Mouse (Mus musculus): ENCODE measurements at regions not wholly inside any gene's neighbourhood (a gene's known extent, or its start where the extent isn't known, plus 50 kb on each side); places are given as distances from the start of the nearest gene placed in this dataset.

DNA sequence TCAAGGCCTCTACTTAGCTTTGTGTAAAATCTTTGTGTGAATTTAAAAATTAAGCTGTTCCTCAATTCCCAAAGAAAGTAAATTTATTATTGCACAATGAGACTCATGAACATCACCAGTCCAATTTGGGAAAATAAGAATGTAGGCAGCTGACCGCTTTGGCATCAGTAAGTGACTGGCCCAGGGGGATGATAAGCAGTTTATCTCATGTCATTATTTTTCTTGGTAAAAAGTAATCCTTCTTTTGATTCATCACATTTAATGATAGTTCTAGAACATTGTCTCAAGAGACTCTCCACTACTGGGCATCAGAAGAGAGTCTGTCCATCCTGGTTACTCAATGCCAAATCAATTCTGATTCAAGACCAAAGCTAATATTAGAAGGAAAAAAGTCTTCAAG is 203.6 kb downstream of the Ibtk start:
- Histone ChIP-seq H3K36me3 (replicated peaks; ENCODE audit: low read length) (no peaks in the 10 kb centered on the region), H3K9me3 (no peaks in the 10 kb centered on the region), H3K27me3 (replicated peaks) (no peaks in the 10 kb centered on the region), H3K4me3 (replicated peaks) (no peak overlapping the region), H3K4me1 (no peaks in the 10 kb centered on the region)
- TF ChIP-seq FLI1 (IDR thresholded peaks at IDR 0.05; ENCODE audit: low read length) = no peak
- no peak for TF ChIP-seq GATA1 (IDR thresholded peaks at IDR 0.05; ENCODE audit: borderline replicate concordance, low read length)

DNA sequence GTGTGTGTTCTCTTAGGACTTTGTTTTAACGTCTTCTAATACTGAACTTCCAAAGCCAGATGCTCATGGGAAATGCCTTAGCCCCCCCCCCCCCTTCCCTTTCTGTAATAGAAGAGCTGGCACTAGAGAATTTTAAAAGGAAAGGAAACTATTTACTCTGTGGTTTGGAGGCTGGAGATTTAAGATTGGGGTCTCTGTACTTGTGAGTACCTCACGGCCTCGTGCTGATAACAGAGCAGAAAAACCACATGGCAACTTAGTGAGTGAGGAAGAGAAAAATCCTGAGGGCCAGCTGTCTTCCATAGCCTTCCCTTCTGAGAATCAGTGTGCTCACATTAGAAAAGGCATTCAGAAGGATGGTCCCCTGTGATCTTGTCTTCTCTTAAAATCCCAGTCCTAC is 210.6 kb downstream of the Ibtk start:
- Histone ChIP-seq H3K27me3 (replicated peaks) (no peaks in the 10 kb centered on the region), H3K9me3 (no peaks in the 10 kb centered on the region), H3K36me3 (replicated peaks; ENCODE audit: low read length) (no peaks in the 10 kb centered on the region), H3K4me1 (peaks cover 10% of the 10 kb centered on the region; the same call in 1 of the 2 replicates), H3K4me3 (replicated peaks) (no peak overlapping the region)
- no peak for TF ChIP-seq FLI1 (IDR thresholded peaks at IDR 0.05; ENCODE audit: low read length)

DNA sequence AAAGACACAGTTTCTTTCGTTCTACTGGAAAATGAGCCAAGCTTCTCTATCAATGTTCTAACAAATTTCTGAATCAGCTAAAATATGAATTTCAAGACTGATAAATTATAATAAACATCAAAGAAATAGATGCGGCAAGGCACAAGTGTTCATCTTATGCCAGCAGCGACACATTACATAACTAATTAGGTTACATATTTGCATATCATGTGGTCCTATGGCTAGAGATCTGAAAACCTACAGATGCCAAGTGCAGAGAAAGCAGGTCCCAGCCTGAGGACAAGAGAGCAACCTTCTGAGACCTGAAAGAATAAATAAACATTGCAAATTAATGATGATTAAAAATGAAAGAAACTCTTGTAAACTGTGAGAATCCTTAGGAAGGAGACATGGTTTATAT is 201.3 kb upstream of the Tent5a start:
- TF ChIP-seq GATA1 (IDR thresholded peaks at IDR 0.05; ENCODE audit: borderline replicate concordance, low read length) (no peak), FLI1 (IDR thresholded peaks at IDR 0.05; ENCODE audit: low read length) (no peak)
- no peaks in the 10 kb centered on the region for H3K9me3 ChIP-seq
- no peaks in the 10 kb centered on the region for H3K36me3 ChIP-seq (replicated peaks; ENCODE audit: low read length)
- H3K4me3 ChIP-seq (replicated peaks) = no peak overlapping the region
- H3K27me3 ChIP-seq (replicated peaks) = no peaks in the 10 kb centered on the region
- H3K4me1 ChIP-seq = no peaks in the 10 kb centered on the region; the same call in 1 of the 2 replicates

DNA sequence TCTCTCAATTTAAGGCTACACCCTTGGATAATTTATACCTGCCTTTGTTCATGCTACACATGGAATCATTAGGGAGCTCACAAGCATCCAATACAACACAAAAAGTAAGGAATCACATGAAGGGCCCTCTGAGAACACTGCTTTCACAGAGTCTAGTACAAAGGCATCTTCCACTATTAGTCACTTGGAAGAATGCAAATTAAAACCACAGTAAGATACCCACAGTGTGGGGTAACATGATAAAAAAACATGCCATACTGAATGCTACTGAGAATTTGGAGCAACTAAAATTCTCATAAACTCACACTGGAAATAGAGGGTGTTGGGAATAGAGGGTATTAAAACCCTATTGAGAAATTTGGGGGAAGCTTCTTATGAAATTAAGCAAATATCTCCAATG is 197.6 kb upstream of the Tent5a start:
- H3K4me1 ChIP-seq = no peaks in the 10 kb centered on the region; the same call in 1 of the 2 replicates
- H3K9me3 ChIP-seq = no peaks in the 10 kb centered on the region
- no peaks in the 10 kb centered on the region for H3K27me3 ChIP-seq (replicated peaks)
- no peaks in the 10 kb centered on the region for H3K36me3 ChIP-seq (replicated peaks; ENCODE audit: low read length)
- no peak overlapping the region for H3K4me3 ChIP-seq (replicated peaks)
- no peak for TF ChIP-seq GATA1 (IDR thresholded peaks at IDR 0.05; ENCODE audit: borderline replicate concordance, low read length)
- no peak for TF ChIP-seq FLI1 (IDR thresholded peaks at IDR 0.05; ENCODE audit: low read length)

DNA sequence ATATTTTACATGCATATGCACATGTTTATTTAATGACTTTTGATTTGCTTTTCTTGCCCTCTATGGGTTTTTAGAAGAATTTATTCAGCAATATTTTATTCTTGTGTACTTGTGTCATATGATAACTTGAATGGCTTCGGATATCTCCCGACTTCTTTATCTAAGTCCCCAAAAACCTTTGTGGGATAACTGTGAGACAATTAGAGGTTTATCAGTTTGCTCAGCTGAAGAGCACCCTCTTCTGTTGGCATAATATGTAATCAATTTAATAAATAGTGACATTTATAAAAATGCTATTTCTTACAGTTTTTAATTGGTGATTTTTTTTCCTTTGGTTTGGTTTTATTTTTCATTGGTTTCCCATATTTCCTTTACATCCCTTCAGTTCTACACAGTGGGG is 194.2 kb upstream of the Tent5a start:
- Histone ChIP-seq H3K4me1 (peaks cover 7% of the 10 kb centered on the region; the same call in 1 of the 2 replicates), H3K9me3 (no peaks in the 10 kb centered on the region), H3K4me3 (replicated peaks) (no peak overlapping the region), H3K27me3 (replicated peaks) (no peaks in the 10 kb centered on the region), H3K36me3 (replicated peaks; ENCODE audit: low read length) (no peaks in the 10 kb centered on the region)
- TF ChIP-seq GATA1 (IDR thresholded peaks at IDR 0.05; ENCODE audit: borderline replicate concordance, low read length) = no peak
- TF ChIP-seq FLI1 (IDR thresholded peaks at IDR 0.05; ENCODE audit: low read length) = no peak

DNA sequence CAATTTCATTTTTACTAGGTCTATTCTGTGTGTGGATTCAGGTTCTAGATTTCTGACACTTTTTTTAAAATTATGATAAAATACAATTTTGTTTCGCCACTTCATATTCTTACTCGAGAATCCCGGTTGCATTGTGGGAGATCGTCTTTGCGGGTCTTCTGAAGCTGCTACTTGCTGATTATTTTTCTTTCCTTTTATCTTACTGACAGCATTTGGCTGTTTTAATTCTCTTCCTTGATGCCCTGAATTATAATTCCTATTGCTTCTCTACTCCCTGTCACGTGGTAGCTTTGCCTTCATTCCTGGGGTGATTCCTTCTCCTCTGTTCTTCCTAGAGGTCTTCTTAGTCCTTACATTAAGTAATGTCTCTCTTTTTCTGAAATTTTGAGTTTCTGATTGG is 193.8 kb upstream of the Tent5a start:
- peaks cover 7% of the 10 kb centered on the region; the same call in 1 of the 2 replicates for H3K4me1 ChIP-seq
- TF ChIP-seq GATA1 (IDR thresholded peaks at IDR 0.05; ENCODE audit: borderline replicate concordance, low read length) = no peak
- no peak for TF ChIP-seq FLI1 (IDR thresholded peaks at IDR 0.05; ENCODE audit: low read length)
- H3K9me3 ChIP-seq = no peaks in the 10 kb centered on the region
- no peak overlapping the region for H3K4me3 ChIP-seq (replicated peaks)
- no peaks in the 10 kb centered on the region for H3K27me3 ChIP-seq (replicated peaks)
- H3K36me3 ChIP-seq (replicated peaks; ENCODE audit: low read length) = no peaks in the 10 kb centered on the region

- Histone ChIP-seq H3K36me3 (replicated peaks; ENCODE audit: low read length) (no peaks in the 10 kb centered on the region), H3K9me3 (no peaks in the 10 kb centered on the region), H3K27me3 (replicated peaks) (no peaks in the 10 kb centered on the region), H3K4me1 (peaks cover 14% of the 10 kb centered on the region), H3K4me3 (replicated peaks) (no peak overlapping the region)
- TF ChIP-seq GATA1 (IDR thresholded peaks at IDR 0.05; ENCODE audit: borderline replicate concordance, low read length) = no peak
- no peak for TF ChIP-seq FLI1 (IDR thresholded peaks at IDR 0.05; ENCODE audit: low read length)
These were observed 171.9 kb upstream of the Tent5a start for GRCm38 (mm10) chr9:85499006-85499405.

- H3K4me3 ChIP-seq (replicated peaks) = no peak overlapping the region
- no peaks in the 10 kb centered on the region for H3K27me3 ChIP-seq (replicated peaks)
- H3K4me1 ChIP-seq = peaks cover 14% of the 10 kb centered on the region
- H3K36me3 ChIP-seq (replicated peaks; ENCODE audit: low read length) = no peaks in the 10 kb centered on the region
- H3K9me3 ChIP-seq = no peaks in the 10 kb centered on the region
- TF ChIP-seq GATA1 (IDR thresholded peaks at IDR 0.05; ENCODE audit: borderline replicate concordance, low read length) (no peak), FLI1 (IDR thresholded peaks at IDR 0.05; ENCODE audit: low read length) (no peak)
These were observed 170.2 kb upstream of the Tent5a start for GRCm38 (mm10) chr9:85497348-85497747.

GRCm38 (mm10) chr9:85496506-85497239 is 169.5 kb upstream of the Tent5a start:
- Histone ChIP-seq H3K27me3 (replicated peaks) (no peaks in the 10 kb centered on the region), H3K4me3 (replicated peaks) (no peak overlapping the region), H3K9me3 (no peaks in the 10 kb centered on the region), H3K4me1 (peaks cover 14% of the 10 kb centered on the region), H3K36me3 (replicated peaks; ENCODE audit: low read length) (no peaks in the 10 kb centered on the region)
- TF ChIP-seq GATA1 (IDR thresholded peaks at IDR 0.05; ENCODE audit: borderline replicate concordance, low read length) (no peak), FLI1 (IDR thresholded peaks at IDR 0.05; ENCODE audit: low read length) (no peak)

- no peaks in the 10 kb centered on the region for H3K9me3 ChIP-seq
- TF ChIP-seq GATA1 (IDR thresholded peaks at IDR 0.05; ENCODE audit: borderline replicate concordance, low read length) = no peak
- no peak for TF ChIP-seq FLI1 (IDR thresholded peaks at IDR 0.05; ENCODE audit: low read length)
- peaks cover 11% of the 10 kb centered on the region for H3K4me1 ChIP-seq
- H3K4me3 ChIP-seq (replicated peaks) = no peak overlapping the region
- H3K36me3 ChIP-seq (replicated peaks; ENCODE audit: low read length) = no peaks in the 10 kb centered on the region
- H3K27me3 ChIP-seq (replicated peaks) = no peaks in the 10 kb centered on the region
These were observed 167.9 kb upstream of the Tent5a start for GRCm38 (mm10) chr9:85495056-85495455.

All from megakaryocyte, embryonic 14.5 days (primary cell).